Mouse (Mus musculus) stomach, postnatal 0 days (tissue): ENCODE data around the gene Mrln.

Source experiments
- CTCF ChIP-seq: IDR thresholded peaks from 2 replicates; pipeline ENCODE4 v1.5.1; 2016; ENCODE audit warnings: antibody characterized with exemption, low read depth, mild to moderate bottlenecking, moderate library complexity
- EP300 ChIP-seq: optimal IDR thresholded peaks from 2 replicates; pipeline ENCODE3; 2016; ENCODE audit warnings: antibody characterized with exemption

- peak; percentile 65 for TF ChIP-seq CTCF
- no peak for TF ChIP-seq EP300
Observed at GRCm38 (mm10) chr10:70244921-70245558, 40.6 kb downstream of the Mrln start, which contains the start of gene Slc16a9.
